Mouse (Mus musculus) erythroblast, adult 5-6 weeks (primary cell): Measurements from ENCODE around the gene Trdn. TPM values are rescaled to one million over a fixed set of nuclear protein-coding genes. Genes with fewer than 3 reads are reported as not detected.

ENCODE experiments used
- ATAC-seq: replicated peaks from 2 replicates; pipeline ENCODE4 v1.8.0; 2016; ENCODE audit warnings: moderate number of reproducible peaks, mild to moderate bottlenecking, moderate TSS enrichment, inconsistent platforms; ENCODE audit not compliant: poor library complexity, low FRiP score, severe bottlenecking
- total RNA-seq, 2 experiments: library from RNA; stranded (forward) in 1 of 2; stranded (reverse) in 1 of 2; fragments of 150-400 nt in 1 of 2; fragments of 200-764, 138-1000 nt in 1 of 2; gene quantifications; 2 replicates each; pipeline versions ENCODE4 v1.2.3 to v1.2.4; 2015 to 2017; ENCODE audit warnings: low replicate concordance in 2 of 2

Trdn gene
- total RNA-seq, 2 experiments from 2014 or later = not detected

DNA sequence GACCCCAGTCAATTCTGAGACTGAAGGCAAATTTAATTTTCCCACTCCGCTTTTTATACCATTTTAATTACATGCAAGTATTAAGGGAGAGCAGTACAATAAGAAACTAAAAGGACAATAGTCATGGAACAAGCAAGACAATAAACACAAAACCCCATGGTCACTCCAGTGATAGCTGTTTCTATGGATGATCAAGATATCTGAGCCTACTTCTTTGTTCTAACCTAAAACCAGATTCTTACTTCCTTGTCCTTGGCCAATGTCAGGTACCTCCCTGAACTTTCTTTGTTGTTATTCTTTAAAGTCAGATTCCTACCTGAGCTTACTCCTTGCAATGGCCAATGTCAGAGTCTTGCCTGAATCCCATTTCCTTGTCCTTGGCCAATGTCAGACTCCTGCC lies 272.7 kb downstream of the Trdn start:
- ATAC-seq = no peak

- no peak for ATAC-seq
These were observed 286.2 kb downstream of the Trdn start for GRCm38 (mm10) chr10:33366521-33366920.

DNA sequence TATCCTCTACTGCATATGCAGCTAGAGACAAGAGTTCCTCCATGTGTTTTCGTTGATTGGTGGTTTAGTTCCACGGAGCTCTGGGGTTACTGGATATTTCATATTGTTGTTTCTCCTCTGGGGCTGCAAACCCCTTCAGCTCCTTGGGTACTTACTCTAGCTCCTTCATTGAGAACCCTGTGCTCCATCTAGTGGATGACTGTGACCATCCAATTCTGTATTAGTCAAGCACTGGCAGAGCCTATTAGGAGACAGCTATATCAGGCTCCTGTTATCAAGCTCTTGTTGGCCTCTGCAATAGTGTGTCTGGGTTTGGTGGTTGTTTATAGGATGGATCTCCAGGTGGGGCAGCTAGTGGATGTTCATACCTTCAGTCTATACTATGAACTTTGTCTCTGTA lies 290.2 kb downstream of the Trdn start:
- no peak for ATAC-seq

DNA sequence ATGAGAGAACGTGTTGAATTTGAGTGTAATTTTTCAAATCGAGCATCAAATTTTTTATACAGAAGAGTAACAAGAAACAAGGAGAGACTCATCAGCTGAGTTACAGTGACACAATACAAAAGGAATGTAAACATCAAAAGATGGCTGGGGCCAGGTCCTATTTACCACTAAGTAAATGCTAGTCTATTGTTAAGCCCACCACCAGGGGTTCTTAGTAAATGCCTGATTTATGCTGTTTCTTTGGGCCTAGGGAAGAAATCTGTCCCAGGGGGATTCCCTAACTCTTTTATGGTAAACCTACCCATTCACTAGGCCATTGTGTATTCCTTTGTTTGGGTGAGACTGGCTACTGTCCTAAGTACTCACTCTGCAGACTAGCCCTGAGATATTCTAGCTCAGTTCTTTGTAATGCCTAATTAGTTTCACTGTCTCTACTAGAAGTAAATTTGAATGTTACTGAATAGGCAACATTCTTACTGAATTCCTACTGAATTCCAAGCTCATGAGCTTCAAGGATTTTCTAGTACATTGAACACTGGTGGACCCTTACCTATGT lies 295.2 kb downstream of the Trdn start:
- ATAC-seq = no peak

Other genes with a start within 250 kb of the Trdn start
- not detected in 2 replicates for gene Nkain2, start 190.1 kb upstream of the Trdn start, total RNA-seq (2015; ENCODE audit: low replicate concordance)
- not detected in 2 replicates for gene Nkain2, start 190.1 kb upstream of the Trdn start, total RNA-seq (2017; ENCODE audit: low replicate concordance)